Mouse (Mus musculus) G1E (cell line): ENCODE measurements at regions not wholly inside any gene's neighbourhood (a gene's known extent, or its start where the extent isn't known, plus 50 kb on each side); places are given as distances from the start of the nearest gene placed in this dataset.

ENCODE experiments used
- ATAC-seq: 2 replicates; pipeline ENCODE4 v1.8.0; 2016; ENCODE audit warnings: mild to moderate bottlenecking; ENCODE audit not compliant: insufficient number of reproducible peaks, poor library complexity, low FRiP score, severe bottlenecking; ENCODE audit errors: extremely low read depth
- DNase-seq: peaks from one replicate; pipeline ENCODE4 v3.0.0; 2012; ENCODE audit warnings: low spot score
- H3K27me3 ChIP-seq: 2 replicates; pipeline ENCODE4 v1.6.1; 2012; ENCODE audit warnings: mild to moderate bottlenecking, low read length, inconsistent platforms; ENCODE audit not compliant: insufficient read depth
- H3K36me3 ChIP-seq: replicated peaks from 2 replicates; pipeline ENCODE3; 2012; ENCODE audit warnings: mild to moderate bottlenecking, inconsistent platforms
- H3K4me1 ChIP-seq: 2 replicates; pipeline ENCODE4 v1.6.1; 2012; ENCODE audit warnings: low read depth, low read length, inconsistent platforms, mixed read lengths; ENCODE audit not compliant: insufficient read depth
- H3K4me3 ChIP-seq: 2 replicates; pipeline ENCODE4 v1.5.1; 2012; ENCODE audit warnings: low read depth, mild to moderate bottlenecking, inconsistent platforms, low read length, moderate library complexity, mixed read lengths
- H3K9me3 ChIP-seq: replicated peaks from 2 replicates; pipeline ENCODE4 v1.6.1; 2012; ENCODE audit warnings: inconsistent platforms
- CTCF ChIP-seq: IDR thresholded peaks from 2 replicates; pipeline ENCODE4 v1.5.1; 2012; ENCODE audit warnings: low read depth, low read length, inconsistent platforms, mixed read lengths
- GATA1 ChIP-seq: IDR thresholded peaks from 2 replicates; pipeline ENCODE4 v1.6.1; 2012; ENCODE audit warnings: borderline replicate concordance, low read length, inconsistent platforms, mixed read lengths
- GATA2 ChIP-seq: IDR thresholded peaks from 2 replicates; pipeline ENCODE4 v1.6.1; 2012; ENCODE audit warnings: low read depth, low read length, inconsistent platforms, borderline replicate concordance
- POLR2AphosphoS5 ChIP-seq: IDR thresholded peaks from 2 replicates; pipeline ENCODE4 v1.6.1; 2012; ENCODE audit warnings: low read depth, low read length, inconsistent platforms; ENCODE audit not compliant: insufficient replicate concordance
- TAL1 ChIP-seq: conservative IDR thresholded peaks from 2 replicates; pipeline ENCODE4 v1.6.1; 2012; ENCODE audit warnings: low read depth, low read length, inconsistent platforms, mixed read lengths

DNA sequence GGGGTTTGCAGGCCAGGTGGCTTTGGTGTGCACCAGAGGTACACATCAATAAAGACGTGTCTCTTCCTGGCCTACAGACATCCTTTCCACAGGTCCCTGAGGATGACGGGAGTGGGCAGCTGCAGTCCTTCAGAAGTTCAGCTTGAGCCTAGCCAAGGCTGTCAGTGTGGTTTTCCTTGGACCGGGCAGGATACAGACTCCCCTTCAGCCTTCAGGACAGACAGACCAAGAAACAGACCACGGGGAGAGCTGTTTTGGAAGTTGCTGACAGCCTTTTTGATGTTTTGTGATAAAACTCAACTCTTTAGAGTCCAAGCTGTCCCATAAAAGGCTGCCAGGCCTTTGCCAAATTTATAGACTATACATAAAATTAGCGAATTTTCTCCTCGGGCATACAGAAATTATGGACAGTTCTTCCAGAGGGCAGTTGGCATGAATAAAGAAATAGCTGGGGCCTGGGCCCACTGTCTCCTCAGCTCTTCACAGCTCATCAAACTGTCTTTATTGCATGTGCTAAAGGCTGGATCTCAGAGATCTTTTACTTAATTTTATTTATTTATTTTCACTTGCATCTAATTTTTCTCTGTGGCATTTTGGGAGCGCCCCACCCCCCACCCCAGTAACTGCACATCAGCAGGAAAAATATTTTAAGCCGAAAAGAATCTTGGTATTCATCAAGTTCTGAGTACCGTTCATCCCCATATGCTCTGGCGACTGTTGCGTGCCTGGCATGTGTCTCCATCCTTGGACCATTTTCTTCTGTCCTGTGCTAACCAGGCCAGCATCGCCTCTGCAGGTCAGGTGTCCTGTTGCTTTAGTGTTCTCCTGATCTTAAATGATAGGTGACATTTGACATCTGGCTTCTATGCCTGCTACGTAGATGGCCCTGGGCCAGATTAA is 216.2 kb downstream of the Agtpbp1 start:
- no peaks in the 10 kb centered on the region for H3K27me3 ChIP-seq
- no peaks in the 10 kb centered on the region for H3K36me3 ChIP-seq
- DNase-seq = no peak
- no peak overlapping the region for H3K4me3 ChIP-seq
- no peak for ATAC-seq
- H3K4me1 ChIP-seq = no peaks in the 10 kb centered on the region
- TF ChIP-seq GATA1 (no peak), CTCF (no peak), POLR2AphosphoS5 (no peak), GATA2 (no peak), TAL1 (no peak)
- peaks cover 7% of the 10 kb centered on the region for H3K9me3 ChIP-seq

DNA sequence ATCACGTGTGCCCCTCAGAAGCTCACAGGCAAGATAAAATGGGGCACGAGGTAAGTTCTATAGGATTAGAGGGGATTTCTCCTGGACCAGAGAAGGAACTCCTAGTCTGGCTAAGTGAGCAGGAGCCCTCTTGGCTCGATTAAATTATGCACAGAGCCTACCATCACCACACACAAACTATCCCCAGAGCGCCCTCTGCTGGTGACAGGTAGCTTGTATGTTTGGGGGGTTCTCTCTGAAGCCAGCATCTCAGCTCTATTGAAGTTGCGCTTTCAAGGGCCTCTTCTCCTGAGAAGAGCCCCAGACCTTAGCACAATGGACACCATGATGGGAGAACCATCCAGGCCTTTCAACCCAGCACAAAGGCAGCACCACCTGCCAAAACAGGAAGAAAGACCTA is 219.6 kb downstream of the Agtpbp1 start:
- H3K36me3 ChIP-seq = no peaks in the 10 kb centered on the region
- no peaks in the 10 kb centered on the region for H3K27me3 ChIP-seq
- no peaks in the 10 kb centered on the region for H3K4me1 ChIP-seq
- TF ChIP-seq CTCF = no peak
- TF ChIP-seq GATA1 = no peak
- no peak for TF ChIP-seq GATA2
- no peak for TF ChIP-seq POLR2AphosphoS5
- TF ChIP-seq TAL1 = no peak
- DNase-seq (no peak), ATAC-seq (no peak)
- H3K4me3 ChIP-seq = no peak overlapping the region
- H3K9me3 ChIP-seq = peaks cover 13% of the 10 kb centered on the region

DNA sequence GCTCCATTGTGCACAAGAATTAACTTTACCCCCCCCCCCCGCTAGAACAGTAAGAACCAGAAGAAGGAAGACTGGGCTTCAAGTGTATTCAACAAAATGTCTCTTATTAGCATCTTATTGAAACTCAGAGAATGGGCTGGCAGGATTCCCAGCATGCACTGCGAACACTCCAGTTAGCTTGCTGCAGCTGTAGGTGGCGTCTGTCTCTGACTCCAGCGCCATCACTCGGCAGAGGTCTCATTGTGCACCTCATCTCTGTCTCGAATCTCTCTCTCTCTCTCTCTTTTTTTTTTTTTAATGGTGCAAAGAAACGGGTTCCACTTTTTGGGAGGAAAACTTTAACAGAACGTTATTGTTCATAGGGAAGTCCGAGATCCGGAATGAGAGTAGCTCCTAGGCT is 221.6 kb downstream of the Agtpbp1 start:
- peaks cover 13% of the 10 kb centered on the region for H3K9me3 ChIP-seq
- DNase-seq = no peak
- TF ChIP-seq TAL1 (no peak), POLR2AphosphoS5 (no peak), CTCF (no peak), GATA1 (no peak), GATA2 (no peak)

DNA sequence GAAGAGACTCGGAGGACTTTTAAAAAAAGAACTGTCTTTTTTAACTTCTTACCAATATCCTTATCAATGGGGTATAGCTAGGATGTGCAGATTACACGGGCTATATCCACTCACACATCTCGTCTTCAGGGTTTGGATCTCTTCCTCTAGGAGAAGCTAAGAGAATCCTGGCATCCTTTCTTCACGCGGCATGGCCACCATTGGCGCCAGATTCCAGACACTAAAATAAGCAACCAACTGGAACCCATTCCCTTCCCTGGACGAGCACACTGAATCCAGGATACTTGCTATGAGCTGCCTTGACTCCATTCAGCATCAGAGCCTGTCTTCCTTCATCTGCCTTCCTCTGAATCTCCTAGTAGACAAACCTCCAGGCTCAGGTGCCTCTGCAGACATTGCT is 223.7 kb downstream of the Agtpbp1 start:
- no peak overlapping the region for H3K4me3 ChIP-seq
- H3K9me3 ChIP-seq = peaks cover 10% of the 10 kb centered on the region
- no peaks in the 10 kb centered on the region for H3K4me1 ChIP-seq
- DNase-seq = no peak
- H3K36me3 ChIP-seq = no peaks in the 10 kb centered on the region
- no peak for TF ChIP-seq GATA2
- TF ChIP-seq POLR2AphosphoS5 = no peak
- TF ChIP-seq CTCF = no peak
- no peak for TF ChIP-seq TAL1
- TF ChIP-seq GATA1 = no peak
- no peak for ATAC-seq
- H3K27me3 ChIP-seq = no peaks in the 10 kb centered on the region

More for the DNA sequence above, 221.6 kb downstream of the Agtpbp1 start:
- Histone ChIP-seq H3K4me3 (no peak overlapping the region), H3K36me3 (no peaks in the 10 kb centered on the region), H3K27me3 (no peaks in the 10 kb centered on the region), H3K4me1 (no peaks in the 10 kb centered on the region)
- ATAC-seq = no peak

DNA sequence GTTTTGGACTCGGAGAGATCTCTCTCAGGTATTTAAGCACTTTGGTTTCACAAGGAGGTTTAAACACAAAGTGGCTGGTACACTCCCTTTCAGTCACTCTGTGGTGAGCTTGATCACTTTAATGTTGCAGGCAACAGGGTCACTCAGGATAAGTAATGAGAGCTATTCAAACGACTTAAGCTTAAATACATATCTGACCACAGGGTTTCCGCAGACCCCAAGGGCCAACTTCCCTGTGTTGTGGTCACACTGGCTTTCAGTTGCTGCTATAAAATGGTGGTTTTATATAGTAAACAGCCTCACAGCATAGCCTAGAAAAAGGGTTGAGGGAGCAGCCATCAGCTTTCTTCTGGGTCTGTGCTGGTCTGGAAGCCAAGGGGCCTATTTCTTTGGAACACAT is 225.0 kb downstream of the Agtpbp1 start:
- H3K27me3 ChIP-seq = no peaks in the 10 kb centered on the region
- H3K36me3 ChIP-seq = no peaks in the 10 kb centered on the region
- H3K4me3 ChIP-seq = no peak overlapping the region
- no peak for ATAC-seq
- no peak for DNase-seq
- TF ChIP-seq GATA1 (no peak), CTCF (no peak), TAL1 (no peak), POLR2AphosphoS5 (no peak), GATA2 (no peak)
- no peaks in the 10 kb centered on the region for H3K4me1 ChIP-seq
- H3K9me3 ChIP-seq = peaks cover 13% of the 10 kb centered on the region

DNA sequence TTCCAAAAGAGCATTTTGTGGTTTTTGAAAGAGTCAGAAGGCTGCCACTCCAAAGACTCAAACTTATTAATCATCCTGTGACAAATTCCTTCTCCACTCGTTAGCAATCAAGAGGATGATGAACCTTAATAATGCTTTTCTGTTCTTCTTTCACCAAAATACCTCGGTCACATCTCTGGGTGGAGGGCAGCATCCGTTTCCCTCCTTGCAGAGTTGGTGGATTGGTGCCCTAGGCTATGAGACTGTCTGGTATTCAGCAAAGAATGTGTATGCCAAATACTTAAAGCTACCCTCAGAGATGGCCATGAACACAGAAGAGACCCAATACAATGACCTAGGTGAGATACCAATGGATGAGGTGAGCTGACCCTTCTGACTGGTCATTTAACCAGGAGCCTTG is 226.6 kb downstream of the Agtpbp1 start:
- DNase-seq = no peak
- Histone ChIP-seq H3K36me3 (no peaks in the 10 kb centered on the region), H3K27me3 (no peaks in the 10 kb centered on the region), H3K4me1 (no peaks in the 10 kb centered on the region), H3K4me3 (no peak overlapping the region), H3K9me3 (peaks cover 12% of the 10 kb centered on the region)
- no peak for ATAC-seq
- TF ChIP-seq GATA1 (no peak), TAL1 (no peak), POLR2AphosphoS5 (no peak), CTCF (no peak), GATA2 (no peak)
